In genomic region chr2:91462681-91463080, GRCm38 (mm10) we compare ENCODE assay signal across 9 mouse cellular contexts. TPM values are rescaled to one million over a fixed set of nuclear protein-coding genes. Genes with fewer than 3 reads are reported as not detected.
A peak's percentile ranks its signal among the peaks of the same experiment; 100 is the strongest.
DNase-seq lines count a peak whose midpoint lies in the region; ATAC-seq and TF ChIP-seq lines count a peak whose summit lies in the region.
"Had no signal": no experiment of that assay in that cellular context is flagged by ENCODE, and none has a peak within 500 bp of the region (broad histone marks: within the 10 kb centered on the region; RNA-seq: fewer than 3 reads in every experiment).

No protein-coding gene starts in this region.

- peak; percentile 86 for DNase-seq in heart, adult 11 months
- DNase-seq in heart, postnatal 25 days (ENCODE audit: low spot score), result no peak
- no peak for DNase-seq in neural tube, embryonic 11.5 days (ENCODE audit: low spot score)
- DNase-seq in neural tube, embryonic 10.5 days (ENCODE audit: extremely low spot score, low spot score), result no peak
- peak; percentile 32 for DNase-seq in limb, embryonic 14.5 days (ENCODE audit: low spot score)
- no peak for DNase-seq in stomach, postnatal 0 days (ENCODE audit: low spot score)
- no peak for DNase-seq in cerebellum, adult 11 months
- no peak for DNase-seq in adipocyte (ENCODE audit: low spot score)
- DNase-seq: cerebellum, adult 2 months had no signal

- intact Hi-C loops in heart, postnatal 25 days (cut with DNase I), result no loop called here

- peak overlapping the region; percentile 39 for H3K4me2 ChIP-seq in neural tube, embryonic 11.5 days (ENCODE audit: low read depth)
- H3K4me2 ChIP-seq in limb, embryonic 14.5 days (replicated peaks; ENCODE audit: low read depth, low read length, severe bottlenecking), result peak overlapping the region; percentile 28
- H3K4me2 ChIP-seq in stomach, postnatal 0 days (replicated peaks; ENCODE audit: low read depth), result no peak overlapping the region

- no peaks in the 10 kb centered on the region for H3K9me3 ChIP-seq in neural tube, embryonic 11.5 days (ENCODE audit: control insufficient read depth, low read length)
- no peaks in the 10 kb centered on the region for H3K9me3 ChIP-seq in limb, embryonic 14.5 days (ENCODE audit: control insufficient read depth, low read length)
- no peaks in the 10 kb centered on the region for H3K9me3 ChIP-seq in stomach, postnatal 0 days (ENCODE audit: control insufficient read depth, low read length)

- no peak for TF ChIP-seq CTCF in stomach, postnatal 0 days (IDR thresholded peaks at IDR 0.05; ENCODE audit: low read depth)

- TF ChIP-seq POLR2A in limb, embryonic 14.5 days (IDR thresholded peaks at IDR 0.05; ENCODE audit: borderline replicate concordance, extremely low read depth, insufficient read depth, insufficient read length), result no peak

- TF ChIP-seq EP300 in stomach, postnatal 0 days (optimal IDR thresholded peaks at IDR 0.05), result no peak

- H3K27me3 ChIP-seq in neural tube, embryonic 11.5 days (ENCODE audit: control insufficient read depth, insufficient read depth, low read length), result no peaks in the 10 kb centered on the region
- no peaks in the 10 kb centered on the region for H3K27me3 ChIP-seq in limb, embryonic 14.5 days (ENCODE audit: control insufficient read depth, insufficient read depth, low read length)
- H3K27me3 ChIP-seq in stomach, postnatal 0 days (ENCODE audit: control insufficient read depth, insufficient read depth, low read length), result no peaks in the 10 kb centered on the region

- H3K9ac ChIP-seq in neural tube, embryonic 11.5 days (ENCODE audit: low read length), result peak overlapping the region; percentile 62
- no peak overlapping the region for H3K9ac ChIP-seq in limb, embryonic 14.5 days (ENCODE audit: low read depth, low read length, severe bottlenecking)
- H3K9ac ChIP-seq in stomach, postnatal 0 days (ENCODE audit: low read length), result no peak overlapping the region

- peaks cover 24% of the 10 kb centered on the region for H3K4me1 ChIP-seq in neural tube, embryonic 11.5 days (ENCODE audit: control insufficient read depth, insufficient read depth, low read length)
- peaks cover 35% of the 10 kb centered on the region for H3K4me1 ChIP-seq in limb, embryonic 14.5 days (ENCODE audit: control insufficient read depth, insufficient read depth, low read length)
- peaks cover 6% of the 10 kb centered on the region; the same call in 1 of the 2 replicates for H3K4me1 ChIP-seq in stomach, postnatal 0 days (replicated peaks; ENCODE audit: control insufficient read depth, insufficient read depth)

- no peak for ATAC-seq in neural tube, embryonic 11.5 days (ENCODE audit: insufficient read depth, low FRiP score, low TSS enrichment)
- ATAC-seq in limb, embryonic 14.5 days (ENCODE audit: low FRiP score, low read depth), result no peak
- no peak for ATAC-seq in stomach, postnatal 0 days (ENCODE audit: low FRiP score, low TSS enrichment)

- H3K36me3 ChIP-seq in neural tube, embryonic 11.5 days (ENCODE audit: control insufficient read depth, insufficient read depth, low read length), result no peaks in the 10 kb centered on the region
- no peaks in the 10 kb centered on the region for H3K36me3 ChIP-seq in limb, embryonic 14.5 days (ENCODE audit: control insufficient read depth, insufficient read depth, low read length)
- no peaks in the 10 kb centered on the region for H3K36me3 ChIP-seq in stomach, postnatal 0 days (ENCODE audit: control insufficient read depth, insufficient read depth, low read length)

- no peak overlapping the region for H3K4me3 ChIP-seq in neural tube, embryonic 11.5 days (ENCODE audit: low read depth, low read length)
- H3K4me3 ChIP-seq in limb, embryonic 14.5 days (replicated peaks; ENCODE audit: low read length), result no peak overlapping the region
- no peak overlapping the region for H3K4me3 ChIP-seq in stomach, postnatal 0 days (ENCODE audit: low read depth, low read length)

- H3K27ac ChIP-seq in neural tube, embryonic 11.5 days (ENCODE audit: low read depth, low read length), result no peak overlapping the region
- no peak overlapping the region for H3K27ac ChIP-seq in limb, embryonic 14.5 days (replicated peaks; ENCODE audit: low read depth, low read length)
- H3K27ac ChIP-seq in stomach, postnatal 0 days (replicated peaks), result peak overlapping the region; percentile 18

- 5% methylated on average over 12 of the region's 12 CpGs for WGBS in neural tube, embryonic 11.5 days
- 9% methylated on average over 12 of the region's 12 CpGs for WGBS in limb, embryonic 14.5 days
- WGBS in stomach, postnatal 0 days, result 20% methylated on average over 12 of the region's 12 CpGs

RNA-seq across cellular contexts. Expression of gene Lrp4, which starts 5.4 kb away (rescaled TPM):
- total RNA-seq in heart, postnatal 25 days (2021), result 10 to 100 TPM in 1 of 2 experiments, 1 to 10 TPM in 1; 9.7 to 12.0 TPM
- polyA plus RNA-seq in neural tube, embryonic 11.5 days (2014; fragmentation: Nextera tagmentation; extraction: Ambion mirVana), result 5.4 and 5.8 TPM in 2 replicates
- 11.6 and 13.3 TPM in 2 replicates for polyA plus RNA-seq in limb, embryonic 14.5 days (2012; rRNA removed)
- polyA plus RNA-seq in limb, embryonic 14.5 days (2014; fragmentation: Nextera tagmentation; extraction: Ambion mirVana), result 6.7 and 7.3 TPM in 2 replicates
- 3.0 and 3.4 TPM in 2 replicates for polyA plus RNA-seq in stomach, postnatal 0 days (2015; fragmentation: Nextera tagmentation; extraction: Ambion mirVana)

RNA-seq across cellular contexts. Expression of gene 1110051M20Rik, which starts 18.2 kb away (rescaled TPM):
- total RNA-seq in heart, postnatal 25 days (2021), result 10 to 100 TPM in 1 of 2 experiments, 1 to 10 TPM in 1; 7.0 to 14.0 TPM
- polyA plus RNA-seq in neural tube, embryonic 11.5 days (2014; fragmentation: Nextera tagmentation; extraction: Ambion mirVana), result 98.5 and 98.6 TPM in 2 replicates
- polyA plus RNA-seq in limb, embryonic 14.5 days (2012; rRNA removed), result 34.9 and 45.0 TPM in 2 replicates
- polyA plus RNA-seq in limb, embryonic 14.5 days (2014; fragmentation: Nextera tagmentation; extraction: Ambion mirVana), result 50.6 and 67.9 TPM in 2 replicates
- polyA plus RNA-seq in stomach, postnatal 0 days (2015; fragmentation: Nextera tagmentation; extraction: Ambion mirVana), result 19.1 and 20.3 TPM in 2 replicates

Comparison
In these comparisons a context has a peak if more than half of its experiments do, and no peak if none do; other contexts are left out.
1. DNase-seq: peak in heart, adult 11 months (single experiment) and limb, embryonic 14.5 days (single experiment); none in heart, postnatal 25 days (single experiment), neural tube, embryonic 11.5 days (single experiment), neural tube, embryonic 10.5 days (single experiment), stomach, postnatal 0 days (single experiment), cerebellum, adult 11 months (single experiment) and adipocyte (single experiment).